Comparison of ENCODE assay signal across 13 mouse cellular contexts in the genomic region with DNA sequence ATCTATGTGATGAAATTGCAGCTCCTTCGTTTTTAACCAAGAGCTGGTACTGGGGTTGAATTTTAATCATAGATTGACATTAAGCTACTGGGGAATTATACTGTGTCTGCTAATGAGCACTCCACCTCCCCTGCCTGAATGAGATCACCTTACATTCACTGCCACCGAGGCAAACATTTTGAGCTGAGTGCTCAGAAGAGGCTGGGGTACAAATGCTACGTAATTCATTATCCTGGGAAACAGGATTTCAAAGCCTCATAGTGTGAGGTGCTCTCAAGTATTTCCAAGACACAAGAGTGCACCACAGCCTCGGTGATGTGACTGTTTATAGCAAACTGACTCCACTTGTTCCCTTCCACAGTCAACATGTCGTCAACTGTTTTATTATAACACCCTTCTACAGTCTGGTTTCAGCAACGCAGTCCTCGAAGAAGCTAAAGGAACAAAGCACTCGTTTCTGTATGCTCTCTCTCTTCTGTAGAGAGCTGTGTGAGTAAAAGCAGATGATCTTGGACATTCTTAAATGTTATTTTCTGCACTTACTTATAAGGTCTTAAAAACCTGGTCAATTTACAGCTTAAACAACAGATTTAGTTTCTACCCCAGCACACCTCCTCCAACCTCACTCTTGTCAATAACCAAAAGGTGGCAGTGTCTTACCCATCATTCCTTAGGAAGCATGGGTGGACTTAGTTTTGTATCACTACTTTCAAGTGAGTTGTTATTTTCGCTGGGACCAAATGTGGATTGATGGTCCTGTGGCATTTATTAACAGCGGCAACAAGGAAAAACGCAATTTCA.
DNase-seq lines count a peak whose midpoint lies in the region; ATAC-seq and TF ChIP-seq lines count a peak whose summit lies in the region.
"Had no signal": no experiment of that assay in that cellular context is flagged by ENCODE, and none has a peak within 500 bp of the region (broad histone marks: within the 10 kb centered on the region; RNA-seq: fewer than 3 reads in every experiment).

No protein-coding gene starts in this region.

- WGBS in heart, postnatal 0 days = 50% methylated on average over 11 of the region's 11 CpGs
- WGBS in limb, embryonic 12.5 days = 33% methylated on average over 11 of the region's 11 CpGs
- 51% methylated on average over 11 of the region's 11 CpGs for WGBS in limb, embryonic 10.5 days
- 8% methylated on average over 11 of the region's 11 CpGs for WGBS in forebrain, embryonic 15.5 days

- no peak for DNase-seq in heart, postnatal 0 days (ENCODE audit: low spot score)
- no peak for DNase-seq in heart, adult 18-20 months
- no peak for DNase-seq in limb, embryonic 10.5 days (ENCODE audit: low spot score)
- DNase-seq in adrenal gland, postnatal 14 days = no peak
- DNase-seq in urinary bladder, adult 18-20 months (ENCODE audit: low spot score in 2 of 2) = no peak
- DNase-seq: cerebellum, postnatal 25 days; gastrocnemius, postnatal 10 days; thymus, postnatal 14 days had no signal

- no peak for ATAC-seq in heart, postnatal 0 days (ENCODE audit: insufficient read depth, low read depth)
- no peak for ATAC-seq in limb, embryonic 12.5 days (ENCODE audit: insufficient number of reproducible peaks, insufficient read depth, low FRiP score, low TSS enrichment, low read depth)
- peak; percentile 75 for ATAC-seq in forebrain, embryonic 15.5 days (replicated peaks)
- ATAC-seq: CD4-positive, CD25-positive, alpha-beta regulatory T cell, adult 4 months had no signal

- H3K4me1 ChIP-seq in heart, postnatal 0 days (ENCODE audit: control insufficient read depth, insufficient read depth) = no peaks in the 10 kb centered on the region
- peaks cover 5% of the 10 kb centered on the region; the same call in 1 of the 2 replicates for H3K4me1 ChIP-seq in limb, embryonic 12.5 days (replicated peaks)
- peaks cover 34% of the 10 kb centered on the region for H3K4me1 ChIP-seq in limb, embryonic 10.5 days
- H3K4me1 ChIP-seq in forebrain, embryonic 15.5 days = peaks cover 32% of the 10 kb centered on the region
- H3K4me1 ChIP-seq: heart, embryonic 13.5 days; liver, embryonic 15.5 days had no signal

- no peak overlapping the region for H3K27ac ChIP-seq in heart, postnatal 0 days (ENCODE audit: low read depth)
- H3K27ac ChIP-seq in limb, embryonic 12.5 days = no peak overlapping the region
- H3K27ac ChIP-seq in limb, embryonic 10.5 days = no peak overlapping the region
- peak overlapping the region; percentile 74 for H3K27ac ChIP-seq in forebrain, embryonic 15.5 days (replicated peaks)
- H3K27ac ChIP-seq: heart, embryonic 13.5 days; liver, embryonic 15.5 days had no signal

- H3K9ac ChIP-seq in heart, postnatal 0 days (replicated peaks; ENCODE audit: low read depth, low read length) = no peak overlapping the region
- H3K9ac ChIP-seq in limb, embryonic 12.5 days (replicated peaks) = no peak overlapping the region
- H3K9ac ChIP-seq in forebrain, embryonic 15.5 days (replicated peaks) = no peak overlapping the region
- H3K9ac ChIP-seq: heart, embryonic 13.5 days; liver, embryonic 15.5 days had no signal

- no peak for TF ChIP-seq EP300 in heart, postnatal 0 days (IDR thresholded peaks at IDR 0.05; ENCODE audit: low read depth)

- no peak overlapping the region for H3K4me3 ChIP-seq in heart, postnatal 0 days (ENCODE audit: low read depth, low read length)
- no peak overlapping the region for H3K4me3 ChIP-seq in limb, embryonic 12.5 days (replicated peaks)
- H3K4me3 ChIP-seq in limb, embryonic 10.5 days = no peak overlapping the region
- no peak overlapping the region for H3K4me3 ChIP-seq in forebrain, embryonic 15.5 days
- H3K4me3 ChIP-seq: heart, embryonic 13.5 days; liver, embryonic 15.5 days had no signal

- TF ChIP-seq CTCF in heart, postnatal 0 days (IDR thresholded peaks at IDR 0.05; ENCODE audit: low read depth) = peak; percentile 36

- no peaks in the 10 kb centered on the region for H3K36me3 ChIP-seq in heart, postnatal 0 days (replicated peaks; ENCODE audit: control insufficient read depth, insufficient read depth, low read length)
- no peaks in the 10 kb centered on the region for H3K36me3 ChIP-seq in limb, embryonic 12.5 days
- no peaks in the 10 kb centered on the region for H3K36me3 ChIP-seq in limb, embryonic 10.5 days
- no peaks in the 10 kb centered on the region for H3K36me3 ChIP-seq in forebrain, embryonic 15.5 days
- H3K36me3 ChIP-seq: heart, embryonic 13.5 days; liver, embryonic 15.5 days had no signal

- H3K27me3 ChIP-seq in heart, postnatal 0 days (ENCODE audit: control insufficient read depth, insufficient read depth, low read length) = no peaks in the 10 kb centered on the region
- H3K27me3 ChIP-seq in limb, embryonic 12.5 days = no peaks in the 10 kb centered on the region
- H3K27me3 ChIP-seq in limb, embryonic 10.5 days (ENCODE audit: low read depth, poor library complexity, severe bottlenecking) = no peaks in the 10 kb centered on the region
- no peaks in the 10 kb centered on the region for H3K27me3 ChIP-seq in forebrain, embryonic 15.5 days
- H3K27me3 ChIP-seq: heart, embryonic 13.5 days; liver, embryonic 15.5 days had no signal

- H3K4me2 ChIP-seq in heart, postnatal 0 days (ENCODE audit: low read depth, low read length) = no peak overlapping the region
- H3K4me2 ChIP-seq in limb, embryonic 12.5 days = peak overlapping the region; percentile 28
- H3K4me2 ChIP-seq in forebrain, embryonic 15.5 days (replicated peaks) = peak overlapping the region; percentile 17; the same call in 1 of the 2 replicates
- H3K4me2 ChIP-seq: heart, embryonic 13.5 days; liver, embryonic 15.5 days had no signal

- no peaks in the 10 kb centered on the region for H3K9me3 ChIP-seq in heart, postnatal 0 days (replicated peaks; ENCODE audit: control insufficient read depth, low read length)
- H3K9me3 ChIP-seq in limb, embryonic 12.5 days = no peaks in the 10 kb centered on the region
- H3K9me3 ChIP-seq in limb, embryonic 10.5 days (replicated peaks) = no peaks in the 10 kb centered on the region
- no peaks in the 10 kb centered on the region for H3K9me3 ChIP-seq in forebrain, embryonic 15.5 days
- H3K9me3 ChIP-seq: heart, embryonic 13.5 days; liver, embryonic 15.5 days had no signal
